Mouse (Mus musculus) heart, adult 9 months (tissue): Measurements from ENCODE around the gene Tmem178.

Experiments
- DNase-seq, 2 experiments: peaks; one replicate each; pipeline ENCODE4 v3.0.0; 2022; ENCODE audit warnings: low spot score in 2 of 2

The Tmem178 gene

GRCm38 (mm10) chr17:81047930-81048564, 103.6 kb downstream of the Tmem178 start:
- DNase-seq: no peak
